Mouse (Mus musculus) cerebellum, adult 8-10 months (tissue): ENCODE results near the gene Ogdh.
A peak's percentile ranks its signal among the peaks of the same experiment; 100 is the strongest.

Experiments used
- DNase-seq: peaks from one replicate; pipeline ENCODE4 v3.0.0; 2022

Gene Ogdh

DNA sequence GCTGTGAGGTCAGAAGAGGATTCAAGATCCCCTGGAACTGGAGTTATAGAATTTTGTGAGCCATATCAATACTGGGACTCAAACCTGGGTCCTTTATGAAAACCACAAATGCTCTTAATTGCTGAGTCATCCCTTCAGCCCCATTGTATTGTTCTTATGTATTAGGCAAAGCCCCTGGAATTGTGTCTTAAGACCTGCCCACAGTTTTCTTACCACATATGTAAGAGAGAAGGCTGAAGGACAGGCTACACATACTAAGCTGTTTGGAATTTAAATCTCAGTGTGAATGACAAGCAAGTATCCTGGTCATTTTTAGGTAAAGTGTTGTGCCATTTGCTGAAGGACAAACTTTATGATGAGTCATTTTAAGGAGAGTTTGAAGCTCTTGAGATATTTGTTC, 4.6 kb downstream of the Ogdh start:
- DNase-seq, result no peak

DNA sequence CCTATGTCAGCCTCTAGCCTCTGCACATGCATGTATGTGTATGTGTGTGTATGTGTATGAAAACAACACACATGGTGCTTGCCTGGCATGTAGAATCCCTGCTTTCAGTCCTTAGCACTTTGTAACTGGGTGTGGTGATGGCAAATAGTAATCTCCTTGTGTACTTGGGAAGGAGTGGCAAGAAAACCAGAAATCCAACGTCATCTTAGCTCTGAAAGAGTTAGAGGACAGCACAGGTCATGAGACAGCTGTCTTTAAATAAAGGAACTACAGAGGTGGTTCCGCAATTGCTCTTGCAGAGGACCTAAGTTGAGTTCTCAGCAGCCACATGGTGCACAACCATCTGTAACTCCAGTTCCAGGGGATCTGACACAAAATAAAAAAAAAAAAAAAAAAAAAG, 8.0 kb downstream of the Ogdh start:
- DNase-seq, result no peak

DNA sequence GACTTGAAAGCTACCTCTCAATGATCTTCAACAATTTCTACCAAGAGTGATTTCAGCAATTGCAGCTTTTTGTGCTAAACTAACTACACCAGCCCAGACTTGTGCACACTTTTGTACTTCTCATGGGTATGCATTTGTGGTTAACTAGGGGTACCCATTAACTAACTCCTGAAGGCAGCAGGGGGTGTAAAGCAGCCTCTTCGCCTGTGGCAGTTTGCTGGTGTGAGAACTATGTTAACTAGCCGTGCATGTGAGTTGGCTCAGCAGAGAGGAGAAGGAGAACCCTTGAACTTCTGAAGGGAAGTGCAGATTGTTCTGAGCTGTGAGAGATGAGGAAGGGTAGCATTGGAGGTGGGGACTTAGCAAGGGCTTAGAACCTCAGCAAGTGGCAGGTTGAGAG, 11.4 kb downstream of the Ogdh start:
- DNase-seq, result no peak

- no peak for DNase-seq
These were observed 14.6 kb downstream of the Ogdh start for GRCm38 (mm10) chr11:6305943-6306430.

GRCm38 (mm10) chr11:6308181-6308580, 16.7 kb downstream of the Ogdh start:
- DNase-seq, result no peak

DNA sequence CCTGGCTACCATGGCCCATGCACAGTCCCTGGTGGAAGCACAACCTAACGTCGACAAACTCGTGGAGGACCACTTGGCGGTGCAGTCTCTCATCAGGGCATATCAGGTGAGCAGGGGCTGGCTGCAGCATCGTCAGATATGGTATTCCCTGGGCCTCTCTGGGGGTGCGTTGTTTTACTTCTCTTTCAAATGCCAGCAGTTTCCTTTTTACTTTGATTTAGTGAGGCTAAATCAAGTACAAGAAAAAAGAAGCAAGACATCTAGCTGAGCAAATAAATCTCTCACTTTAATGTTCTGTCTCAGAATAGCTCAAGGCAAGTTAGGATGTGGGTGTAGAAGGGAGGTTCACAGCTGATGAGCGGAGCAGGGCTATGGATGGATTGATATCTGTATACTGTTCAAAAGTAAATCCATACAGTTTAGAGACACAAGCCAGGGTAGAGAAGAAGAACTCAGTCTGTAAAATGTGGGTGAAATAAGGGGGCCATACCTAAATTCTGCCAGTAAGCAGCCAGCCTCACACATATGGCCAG, 22.5 kb downstream of the Ogdh start:
- no peak for DNase-seq

GRCm38 (mm10) chr11:6316821-6317220, 25.4 kb downstream of the Ogdh start:
- DNase-seq, result no peak

- peak; percentile 43 for DNase-seq
These were observed 27.1 kb downstream of the Ogdh start for GRCm38 (mm10) chr11:6318559-6318958.

GRCm38 (mm10) chr11:6319374-6319773, 27.9 kb downstream of the Ogdh start:
- DNase-seq, result no peak

DNA sequence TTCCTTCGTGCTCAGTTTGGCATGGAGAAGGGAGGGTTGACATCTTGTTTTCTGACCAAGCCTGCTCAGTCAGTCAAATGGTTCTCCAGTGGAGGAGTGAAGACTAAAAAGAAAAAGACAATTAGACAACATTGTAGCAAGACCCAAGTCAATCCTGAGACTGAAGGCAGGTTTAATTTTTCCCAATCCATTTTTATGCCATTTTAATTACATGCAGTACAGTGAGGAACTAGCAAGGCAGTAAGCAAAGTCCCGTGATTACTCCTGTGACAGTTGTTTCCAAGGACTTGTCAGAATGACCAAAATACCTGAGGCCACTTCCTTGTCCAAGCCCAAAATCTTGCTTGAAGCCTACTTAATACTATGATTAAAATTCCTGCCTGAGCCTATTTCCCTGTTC, 30.7 kb downstream of the Ogdh start:
- no peak for DNase-seq

DNA sequence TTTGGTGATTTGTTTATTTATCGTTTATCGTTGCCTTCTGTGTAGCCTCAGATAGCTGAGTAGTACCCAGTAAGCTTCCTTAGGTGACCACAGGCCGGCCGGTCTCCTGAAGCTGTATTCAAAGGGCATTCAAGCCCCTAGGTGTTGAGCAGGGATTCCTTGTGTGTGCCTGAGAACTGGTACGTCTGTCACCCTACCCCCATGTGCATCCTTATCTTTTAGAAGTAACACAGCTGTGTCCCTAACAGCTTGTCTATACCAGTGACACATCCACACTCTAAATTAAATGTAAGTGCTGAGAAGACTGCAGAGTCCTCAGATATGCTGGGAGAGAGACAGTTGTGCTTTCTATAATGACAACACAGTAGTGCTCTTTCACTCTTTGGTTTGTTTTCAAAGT, 31.9 kb downstream of the Ogdh start:
- DNase-seq, result no peak

DNA sequence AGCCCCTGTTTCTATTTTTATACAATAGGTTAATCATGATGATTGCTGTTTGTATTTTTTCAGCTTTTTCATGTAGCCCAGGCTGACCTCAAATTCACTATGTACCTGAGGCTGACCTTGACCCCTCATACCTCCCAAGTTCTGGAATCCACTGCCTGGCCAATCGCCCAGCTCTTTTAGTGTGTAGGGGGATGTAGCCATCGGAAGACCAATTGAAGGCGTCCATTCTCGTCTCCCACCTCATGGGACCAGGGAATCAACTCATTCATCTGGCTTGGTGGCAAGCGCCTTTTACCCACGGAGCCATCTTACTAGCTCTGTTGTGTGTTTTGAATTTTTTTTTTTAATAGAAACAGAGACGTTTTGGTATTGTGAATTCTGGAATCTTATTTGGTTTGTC, 39.8 kb downstream of the Ogdh start:
- no peak for DNase-seq

DNA sequence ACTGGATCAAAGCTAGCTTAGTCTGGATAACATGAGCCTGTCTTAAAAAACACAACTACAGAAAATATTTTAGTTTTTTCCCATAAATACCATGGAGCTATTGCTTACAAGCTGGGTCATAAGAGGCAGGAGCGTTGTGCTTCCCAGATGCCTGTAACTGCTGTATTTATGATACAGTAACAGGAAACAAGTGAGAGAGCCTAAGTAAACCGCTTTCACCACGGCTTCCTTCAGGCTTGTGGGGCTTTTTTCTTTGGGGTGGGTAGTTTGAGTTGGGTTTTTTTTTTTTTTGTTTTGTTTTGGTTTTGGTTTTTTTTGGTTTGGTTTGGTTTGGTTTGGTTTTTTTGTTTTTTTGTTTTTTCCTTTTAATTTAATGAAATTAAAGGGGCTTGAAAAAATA, 41.2 kb downstream of the Ogdh start:
- DNase-seq, result no peak

DNA sequence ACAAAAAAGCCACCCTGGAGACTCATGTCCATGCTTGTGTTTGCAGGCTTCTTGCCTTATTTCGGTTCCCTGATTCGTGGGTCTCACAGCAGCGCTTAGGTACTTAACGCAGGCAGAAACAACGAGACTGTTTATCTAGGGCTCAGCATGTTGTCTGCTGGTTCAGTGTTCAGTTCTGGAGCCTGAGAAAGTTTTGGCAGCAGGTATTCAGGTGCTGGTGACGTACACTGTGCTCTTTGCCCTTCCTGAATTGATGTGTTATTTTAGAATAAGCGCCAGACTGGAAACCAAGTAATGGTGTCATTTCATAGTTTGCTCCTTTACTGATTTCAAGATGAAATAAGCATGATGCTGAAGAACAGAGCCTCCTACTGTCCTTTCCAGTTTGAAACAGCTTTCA, 42.0 kb downstream of the Ogdh start:
- no peak for DNase-seq

DNA sequence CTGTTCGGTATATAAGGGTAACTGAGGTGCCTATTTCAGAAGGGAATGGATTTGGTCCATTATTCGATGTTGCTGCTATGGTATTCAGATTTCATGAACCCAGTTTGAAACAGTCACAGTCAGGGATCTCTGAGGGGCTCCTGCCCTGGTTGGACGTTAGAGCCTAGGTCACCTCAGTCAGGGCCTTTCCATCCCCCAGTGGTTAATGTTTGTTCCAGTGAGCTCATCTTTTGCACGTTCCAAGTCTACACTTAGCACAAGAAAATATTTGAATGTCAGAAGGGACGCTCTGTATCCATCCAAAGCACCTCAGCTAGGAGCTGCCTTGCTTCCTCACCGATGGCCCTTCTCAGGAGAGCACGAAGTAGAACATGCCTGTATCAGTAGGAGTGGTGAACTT, 43.9 kb downstream of the Ogdh start:
- DNase-seq, result no peak

DNA sequence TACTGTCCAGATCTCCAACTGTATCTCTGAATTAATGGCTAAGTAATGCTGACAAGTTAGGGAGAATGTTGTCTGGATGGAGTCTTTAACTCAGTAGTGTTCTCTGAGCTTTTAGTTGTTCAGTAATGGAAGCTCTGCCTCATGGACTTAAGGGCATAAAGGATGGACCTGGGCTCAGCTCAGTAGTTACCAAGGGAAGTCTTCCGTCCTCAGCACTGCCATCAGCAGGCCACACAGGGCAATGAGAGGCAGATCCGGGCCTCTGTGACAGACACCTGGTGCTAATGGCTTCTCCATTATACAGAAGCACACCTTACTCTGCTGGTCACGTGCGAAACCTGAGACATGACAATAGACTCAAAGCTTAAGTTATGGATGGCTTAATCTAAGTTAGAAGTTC, 45.3 kb downstream of the Ogdh start:
- DNase-seq, result no peak

DNA sequence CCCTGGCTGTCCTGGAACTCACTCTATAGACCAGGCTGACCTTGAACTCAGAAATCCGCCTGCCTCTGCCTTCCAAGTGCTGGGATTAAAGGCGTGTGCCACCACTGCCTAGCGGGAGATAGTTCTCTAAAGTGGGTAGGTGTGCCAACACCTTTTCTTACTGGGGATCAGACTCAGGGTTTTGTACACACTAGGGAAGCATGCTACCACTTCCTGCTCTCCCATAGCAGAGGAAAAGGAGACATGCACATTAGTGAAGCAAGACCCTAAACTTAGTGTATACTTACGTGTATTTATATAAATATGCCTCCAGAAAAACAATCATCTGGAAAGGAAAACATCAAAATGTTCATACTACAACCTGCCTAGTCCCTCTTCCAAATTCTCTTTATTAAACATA, 54.5 kb downstream of the Ogdh start:
- no peak for DNase-seq

- no peak for DNase-seq
These were observed 55.5 kb downstream of the Ogdh start for GRCm38 (mm10) chr11:6346966-6347365.

DNA sequence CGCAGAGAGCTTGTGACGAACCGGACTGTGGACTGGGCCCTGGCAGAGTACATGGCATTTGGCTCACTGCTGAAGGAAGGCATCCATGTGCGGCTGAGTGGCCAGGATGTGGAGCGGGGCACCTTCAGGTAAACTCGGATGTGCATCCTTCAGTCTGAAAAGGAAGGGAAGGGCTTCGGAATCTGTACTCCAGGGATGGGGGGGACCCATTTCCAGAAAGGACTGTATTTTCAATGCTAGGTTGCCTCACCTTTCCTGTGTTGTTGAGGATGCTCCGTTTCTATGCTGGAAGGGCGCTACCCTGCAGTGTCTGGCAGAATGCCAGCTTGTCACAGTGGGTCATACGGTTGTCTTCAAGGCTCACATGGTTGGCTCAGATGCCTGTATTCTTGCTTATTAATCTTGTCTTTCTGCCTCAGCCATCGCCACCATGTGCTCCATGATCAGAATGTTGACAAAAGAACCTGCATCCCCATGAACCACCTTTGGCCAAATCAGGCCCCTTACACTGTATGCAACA, 57.3 kb downstream of the Ogdh start:
- DNase-seq, result peak; percentile 49

GRCm38 (mm10) chr11:6349586-6349985, 58.2 kb downstream of the Ogdh start:
- DNase-seq, result no peak

- no peak for DNase-seq
These were observed 63.7 kb downstream of the Ogdh start for GRCm38 (mm10) chr11:6355106-6355505.

DNA sequence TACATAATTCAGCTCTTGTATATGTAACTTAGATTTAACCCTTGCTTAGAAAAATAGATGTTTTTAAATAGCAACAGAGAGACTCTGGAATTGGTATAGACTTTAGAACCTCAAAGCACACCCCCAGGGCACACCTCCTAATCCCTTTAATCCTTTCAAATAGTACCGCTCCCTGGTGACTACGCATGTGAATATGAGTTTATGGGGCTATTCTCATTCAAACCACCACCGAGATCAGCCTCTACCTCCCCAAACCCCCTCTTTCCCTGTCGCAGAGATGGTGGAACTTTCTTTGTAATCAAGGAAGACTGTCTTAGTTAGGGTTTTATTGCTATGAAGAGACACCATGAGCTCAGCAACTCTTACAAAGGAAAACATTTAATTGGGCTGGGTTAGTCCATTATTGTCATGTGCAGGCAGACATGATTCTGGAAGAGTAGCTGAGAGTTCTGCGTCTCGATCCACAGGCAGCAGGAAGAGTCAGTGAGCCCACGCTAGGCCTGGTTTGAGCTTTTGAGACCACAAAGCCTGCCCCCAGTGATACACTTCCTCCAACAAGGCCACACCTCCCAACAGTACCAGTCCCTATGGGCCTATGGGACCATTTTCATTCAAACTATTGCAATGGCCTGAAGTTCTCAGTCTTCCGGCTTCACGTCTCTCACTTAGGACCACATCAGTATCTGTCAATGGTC, 73.3 kb downstream of the Ogdh start:
- DNase-seq, result no peak

- peak; percentile 74 for DNase-seq
These were observed 74.5 kb downstream of the Ogdh start for GRCm38 (mm10) chr11:6365885-6366284.

GRCm38 (mm10) chr11:6366434-6366833, 75.0 kb downstream of the Ogdh start:
- DNase-seq, result no peak

DNA sequence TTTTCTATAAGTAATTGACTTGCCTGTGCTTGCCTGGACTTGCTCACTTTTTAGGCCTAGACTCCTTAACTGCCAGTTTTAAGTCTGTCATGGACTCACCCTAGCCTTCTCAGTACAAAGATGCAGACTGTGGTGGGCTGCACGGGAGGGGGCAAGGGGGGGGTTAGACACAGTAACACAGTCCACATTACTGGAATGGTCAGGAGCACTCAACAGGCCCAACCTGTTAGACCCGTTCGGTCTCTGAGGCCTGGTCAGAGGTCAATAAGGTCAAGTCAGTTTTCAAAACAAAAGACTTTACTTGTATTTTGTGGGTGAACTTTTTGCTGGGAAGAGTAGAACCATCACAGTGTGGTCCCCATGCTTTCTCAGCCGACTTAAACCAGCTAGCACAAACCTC, 75.7 kb downstream of the Ogdh start:
- DNase-seq, result no peak
